Mouse (Mus musculus) erythroid progenitor cell, adult 5-6 weeks (primary cell): Measurements from ENCODE around the gene Cst8. TPM values are rescaled to one million over a fixed set of nuclear protein-coding genes. Genes with fewer than 3 reads are reported as not detected.

Experiments used
- total RNA-seq, 2 experiments: library from RNA; stranded (forward) in 1 of 2; stranded (reverse) in 1 of 2; fragments of 150-400 nt in 1 of 2; fragments of 186-747, 209-891 nt in 1 of 2; gene quantifications; 2 replicates each; pipeline versions ENCODE4 v1.2.3 to v1.2.4; 2015 to 2017; ENCODE audit warnings: low replicate concordance in 2 of 2

Gene Cst8
- total RNA-seq, 2 experiments from 2014 or later, result not detected

Other genes with a start within 250 kb of the Cst8 start
- 55.9 and 62.0 TPM in 2 replicates for gene Nxt1, start 126.2 kb upstream of the Cst8 start, total RNA-seq (2015; ENCODE audit: low replicate concordance)
- gene Nxt1, start 126.2 kb upstream of the Cst8 start, total RNA-seq (2017; ENCODE audit: low replicate concordance), result 21.4 and 37.2 TPM in 2 replicates
- 3.6 and 9.6 TPM in 2 replicates for gene Gzf1, start 117.8 kb upstream of the Cst8 start, total RNA-seq (2015; ENCODE audit: low replicate concordance)
- gene Gzf1, start 117.8 kb upstream of the Cst8 start, total RNA-seq (2017; ENCODE audit: low replicate concordance), result 7.1 and 11.0 TPM in 2 replicates
- gene Napb, start 66.3 kb upstream of the Cst8 start, total RNA-seq (2015; ENCODE audit: low replicate concordance), result 0.72 TPM in 1 of 2 replicates, not detected in the other
- gene Napb, start 66.3 kb upstream of the Cst8 start, total RNA-seq (2017; ENCODE audit: low replicate concordance), result not detected in 2 replicates
- not detected in 2 replicates for gene Cstl1, start 48.4 kb upstream of the Cst8 start, total RNA-seq (2015; ENCODE audit: low replicate concordance)
- not detected in 2 replicates for gene Cstl1, start 48.4 kb upstream of the Cst8 start, total RNA-seq (2017; ENCODE audit: low replicate concordance)
- gene Cst11, start 27.3 kb upstream of the Cst8 start, total RNA-seq (2015; ENCODE audit: low replicate concordance), result not detected in 2 replicates
- not detected in 2 replicates for gene Cst11, start 27.3 kb upstream of the Cst8 start, total RNA-seq (2017; ENCODE audit: low replicate concordance)
- not detected in 2 replicates for gene 8030411F24Rik, start 16.8 kb upstream of the Cst8 start, total RNA-seq (2015; ENCODE audit: low replicate concordance)
- gene 8030411F24Rik, start 16.8 kb upstream of the Cst8 start, total RNA-seq (2017; ENCODE audit: low replicate concordance), result not detected in 2 replicates
- gene Cst12, start 9.4 kb upstream of the Cst8 start, total RNA-seq (2015; ENCODE audit: low replicate concordance), result not detected in 2 replicates
- gene Cst12, start 9.4 kb upstream of the Cst8 start, total RNA-seq (2017; ENCODE audit: low replicate concordance), result not detected in 2 replicates
- not detected in 2 replicates for gene Cst13, start 21.3 kb downstream of the Cst8 start, total RNA-seq (2015; ENCODE audit: low replicate concordance)
- gene Cst13, start 21.3 kb downstream of the Cst8 start, total RNA-seq (2017; ENCODE audit: low replicate concordance), result not detected in 2 replicates
- gene Cst9, start 36.4 kb downstream of the Cst8 start, total RNA-seq (2015; ENCODE audit: low replicate concordance), result not detected in 2 replicates
- gene Cst9, start 36.4 kb downstream of the Cst8 start, total RNA-seq (2017; ENCODE audit: low replicate concordance), result not detected in 2 replicates
- not detected in 2 replicates for gene 9230104L09Rik, start 66.3 kb downstream of the Cst8 start, total RNA-seq (2015; ENCODE audit: low replicate concordance)
- not detected in 2 replicates for gene 9230104L09Rik, start 66.3 kb downstream of the Cst8 start, total RNA-seq (2017; ENCODE audit: low replicate concordance)
- gene Cst3, start 76.9 kb downstream of the Cst8 start, total RNA-seq (2015; ENCODE audit: low replicate concordance), result 130 and 133 TPM in 2 replicates
- gene Cst3, start 76.9 kb downstream of the Cst8 start, total RNA-seq (2017; ENCODE audit: low replicate concordance), result 37.9 and 71.9 TPM in 2 replicates
- gene Gm1330, start 204.5 kb downstream of the Cst8 start, total RNA-seq (2015; ENCODE audit: low replicate concordance), result not detected in 2 replicates
- gene Gm1330, start 204.5 kb downstream of the Cst8 start, total RNA-seq (2017; ENCODE audit: low replicate concordance), result not detected in 2 replicates
- gene Gm10750, start 218.5 kb downstream of the Cst8 start, total RNA-seq (2015; ENCODE audit: low replicate concordance), result not detected in 2 replicates
- gene Gm10750, start 218.5 kb downstream of the Cst8 start, total RNA-seq (2017; ENCODE audit: low replicate concordance), result not detected in 2 replicates